Mouse (Mus musculus) right cerebral cortex, postnatal 10 days (tissue): Measurements from ENCODE around the gene B3galt4.

Experiments
- DNase-seq, 2 experiments: peaks; one replicate each; pipeline ENCODE4 v3.0.0; 2021; ENCODE audit warnings: low spot score in 2 of 2

The B3galt4 gene

DNA sequence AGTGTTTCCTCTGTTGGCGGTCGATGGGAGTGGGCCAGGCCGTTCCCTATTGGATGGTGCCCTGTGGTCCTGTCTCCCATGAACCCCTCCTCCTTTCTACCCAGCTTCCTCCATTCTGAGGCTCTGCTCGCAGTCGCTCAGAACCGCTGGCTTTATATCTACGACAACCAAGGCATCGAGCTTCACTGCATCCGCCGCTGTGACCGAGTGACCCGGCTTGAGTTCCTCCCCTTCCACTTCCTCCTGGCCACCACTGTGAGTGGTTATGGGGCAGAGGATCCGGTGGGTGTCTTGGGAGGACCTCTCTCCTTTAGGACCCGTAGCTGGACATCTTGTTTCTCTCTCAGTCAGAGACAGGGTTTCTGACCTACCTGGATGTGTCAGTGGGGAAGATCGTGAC, 7.8 kb downstream of the B3galt4 start:
- DNase-seq = no peak

GRCm38 (mm10) chr17:33941381-33941780, 9.9 kb downstream of the B3galt4 start:
- DNase-seq = no peak

- no peak for DNase-seq
Measured at GRCm38 (mm10) chr17:33940981-33941380, 10.3 kb downstream of the B3galt4 start.

DNA sequence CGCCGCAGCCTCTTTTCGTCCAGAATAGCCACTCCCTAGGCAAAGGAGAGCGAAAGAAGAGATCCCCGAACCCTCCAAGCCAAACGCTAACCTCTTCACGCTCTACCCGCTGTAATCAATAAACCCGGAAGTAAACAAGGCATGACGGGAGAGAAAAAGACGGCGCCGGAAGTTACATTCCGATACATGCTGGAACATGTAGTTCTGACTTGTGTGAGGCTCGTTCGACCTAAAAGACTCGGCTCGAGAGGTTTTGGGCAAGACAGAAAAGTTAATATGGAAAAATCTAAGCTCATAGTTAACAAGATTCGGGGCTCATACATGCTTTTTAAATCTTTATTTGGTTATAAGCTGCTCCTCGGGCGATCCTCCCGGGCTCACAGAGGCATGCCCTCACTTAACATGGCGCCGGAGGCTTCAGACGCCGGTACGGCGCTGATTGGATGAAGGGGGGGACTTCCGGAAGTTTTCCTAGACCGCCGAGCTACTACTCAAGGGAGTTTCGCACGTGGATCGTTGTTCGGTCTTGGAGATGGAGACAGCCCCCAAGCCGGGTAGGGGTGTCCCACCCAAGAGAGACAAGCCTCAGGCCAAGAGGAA, 11.0 kb downstream of the B3galt4 start, which contains the start of the genes Pfdn6 and Wdr46:
Pfdn6 (minus strand) TSS at position 138 of the 600 bp plus-strand sequence.
Wdr46 (plus strand) TSS at position 455 of the 600 bp plus-strand sequence.
- DNase-seq = peak; percentile 90 to 93

GRCm38 (mm10) chr17:33938783-33939182, 12.5 kb downstream of the B3galt4 start:
- no peak for DNase-seq

- no peak for DNase-seq
Measured at GRCm38 (mm10) chr17:33936993-33937392, 14.3 kb downstream of the B3galt4 start.

DNA sequence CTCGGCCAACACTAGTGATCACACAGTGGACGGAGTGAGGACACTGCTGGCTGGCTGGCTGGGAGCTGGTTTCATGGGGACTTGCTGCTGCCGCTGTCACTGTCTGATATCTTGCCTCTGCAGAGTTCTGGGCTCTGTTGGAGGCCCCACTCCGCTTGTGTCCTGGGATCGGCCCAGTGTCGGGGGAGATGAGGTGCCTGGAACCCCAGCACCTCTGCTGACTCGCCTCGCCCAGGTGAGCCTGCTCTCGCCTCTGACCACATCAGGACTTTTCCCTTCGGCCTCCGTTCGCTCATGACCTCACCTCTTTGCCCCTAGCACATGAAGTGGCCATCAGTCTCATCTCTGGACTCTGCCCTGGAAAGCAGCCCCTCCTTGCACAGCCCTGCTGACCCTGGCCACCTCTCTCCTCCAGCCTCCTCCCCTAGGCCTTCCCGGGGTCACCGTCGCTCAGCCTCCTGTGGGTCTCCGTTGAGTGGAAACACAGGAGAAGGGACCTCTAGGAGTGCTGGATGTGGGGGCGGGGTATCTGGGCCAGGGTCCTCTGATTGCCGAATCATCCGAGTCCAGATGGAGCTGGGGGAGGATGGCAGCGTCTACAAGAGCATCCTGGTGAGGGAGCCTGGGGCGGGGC, 15.7 kb downstream of the B3galt4 start:
- DNase-seq = no peak

- peak in 1 of 2 experiments; percentile 41 for DNase-seq
Measured at GRCm38 (mm10) chr17:33932970-33933369, 18.3 kb downstream of the B3galt4 start.

GRCm38 (mm10) chr17:33932448-33932847, 18.8 kb downstream of the B3galt4 start:
- DNase-seq = peak in 1 of 2 experiments; percentile 45

DNA sequence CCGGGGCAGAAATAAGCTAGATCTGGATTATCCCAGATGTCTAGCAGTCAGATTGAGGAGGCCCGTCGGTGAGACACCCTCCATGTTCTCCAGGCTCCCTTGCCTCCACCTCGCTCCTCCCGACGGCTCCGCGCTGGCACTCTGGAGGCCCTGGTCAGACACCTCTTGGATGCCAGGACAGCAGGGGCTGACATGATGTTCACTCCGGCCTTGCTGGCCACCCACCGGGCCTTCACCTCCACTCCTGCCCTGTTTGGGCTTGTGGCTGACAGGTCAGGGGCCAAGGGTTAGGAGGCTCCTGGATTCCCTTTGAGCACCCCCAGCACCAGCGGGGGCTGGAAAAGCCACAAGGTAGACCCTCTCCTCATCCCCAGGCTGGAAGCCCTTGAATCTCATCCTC, 19.3 kb downstream of the B3galt4 start:
- DNase-seq = peak in 1 of 2 experiments; percentile 38

DNA sequence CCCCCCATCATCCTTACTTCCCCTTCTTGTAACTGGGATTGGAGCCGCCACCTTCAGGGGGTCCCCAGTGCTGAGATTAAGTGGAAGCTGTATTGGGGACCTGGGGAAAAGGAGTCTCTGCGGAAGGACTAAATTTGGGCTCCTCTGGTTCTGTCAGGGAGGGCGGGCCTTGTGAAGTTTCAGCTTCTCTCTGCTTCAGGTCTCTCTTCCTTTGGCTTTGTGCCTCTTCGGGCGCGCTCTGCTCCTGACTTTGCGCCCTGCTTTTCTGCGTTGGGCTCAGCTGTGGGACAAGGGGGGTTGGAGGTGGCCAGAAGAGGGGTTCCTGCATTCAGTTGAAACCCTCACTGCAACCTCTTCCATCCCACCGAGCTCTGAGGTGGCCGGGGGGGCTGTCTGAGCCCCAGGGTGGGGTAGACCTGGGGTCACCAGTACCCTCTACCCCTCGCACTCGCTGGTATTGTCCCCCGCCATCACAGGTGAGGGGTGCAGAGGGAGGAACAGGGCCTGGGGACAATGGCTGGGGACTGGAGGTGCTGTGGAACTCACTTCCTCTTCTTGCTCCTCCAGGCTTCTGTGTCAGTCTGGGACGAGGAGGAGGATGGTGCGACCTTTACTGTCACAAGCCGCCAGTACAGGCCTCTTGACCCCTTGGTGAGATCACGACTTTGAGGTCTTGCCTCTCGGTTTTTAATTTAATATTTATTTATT, 20.0 kb downstream of the B3galt4 start:
- peak in 1 of 2 experiments; percentile 58 for DNase-seq

DNA sequence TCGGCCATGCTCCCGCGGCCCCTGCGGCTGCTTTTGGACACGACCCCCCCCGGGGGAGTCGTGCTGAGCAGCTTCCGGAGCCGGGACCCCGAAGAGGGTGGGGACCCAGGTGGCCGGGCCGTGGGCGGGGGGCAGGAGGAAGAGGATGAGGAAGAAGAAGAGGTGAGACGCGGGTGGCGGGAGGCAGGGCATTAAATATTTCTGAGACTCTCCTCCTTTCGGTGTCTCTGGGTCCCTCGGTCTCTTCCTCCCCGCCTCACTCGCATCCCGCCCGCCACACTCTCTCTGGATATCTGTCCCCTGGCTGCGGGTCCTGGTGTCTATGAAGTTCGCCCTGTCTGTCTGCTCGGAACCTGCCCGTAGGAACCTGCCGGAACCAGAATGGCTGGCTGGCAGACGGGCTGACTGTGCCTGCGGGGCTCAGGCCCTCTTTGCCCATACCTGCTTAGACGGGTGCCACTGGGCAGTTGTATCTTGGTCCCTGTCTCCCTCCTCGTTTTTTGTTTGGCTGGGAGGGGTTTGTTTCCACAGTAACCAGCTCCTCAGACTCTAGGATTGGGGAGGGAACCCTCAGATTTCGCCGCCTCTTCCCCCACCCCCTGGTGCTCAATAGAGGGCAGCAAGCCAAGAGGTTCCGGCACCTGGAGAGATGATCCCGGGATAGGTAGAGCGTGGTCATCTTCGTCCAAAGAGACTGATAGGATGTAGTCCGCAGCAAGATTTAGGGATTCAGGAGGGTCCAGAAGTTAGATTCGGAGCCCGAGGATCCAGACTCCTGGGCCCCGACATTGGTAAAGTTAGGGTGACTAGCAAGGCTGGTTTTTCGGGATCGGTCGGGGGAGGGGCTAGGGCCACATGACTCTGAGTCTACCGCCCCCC, 20.8 kb downstream of the B3galt4 start:
- DNase-seq = peak; percentile 78 to 79

GRCm38 (mm10) chr17:33929371-33930279, 21.7 kb downstream of the B3galt4 start, which contains the start of gene Rgl2:
TSS of gene Rgl2 (plus strand) at chr17:33929543.
- DNase-seq = peak; percentile 95 to 96

DNA sequence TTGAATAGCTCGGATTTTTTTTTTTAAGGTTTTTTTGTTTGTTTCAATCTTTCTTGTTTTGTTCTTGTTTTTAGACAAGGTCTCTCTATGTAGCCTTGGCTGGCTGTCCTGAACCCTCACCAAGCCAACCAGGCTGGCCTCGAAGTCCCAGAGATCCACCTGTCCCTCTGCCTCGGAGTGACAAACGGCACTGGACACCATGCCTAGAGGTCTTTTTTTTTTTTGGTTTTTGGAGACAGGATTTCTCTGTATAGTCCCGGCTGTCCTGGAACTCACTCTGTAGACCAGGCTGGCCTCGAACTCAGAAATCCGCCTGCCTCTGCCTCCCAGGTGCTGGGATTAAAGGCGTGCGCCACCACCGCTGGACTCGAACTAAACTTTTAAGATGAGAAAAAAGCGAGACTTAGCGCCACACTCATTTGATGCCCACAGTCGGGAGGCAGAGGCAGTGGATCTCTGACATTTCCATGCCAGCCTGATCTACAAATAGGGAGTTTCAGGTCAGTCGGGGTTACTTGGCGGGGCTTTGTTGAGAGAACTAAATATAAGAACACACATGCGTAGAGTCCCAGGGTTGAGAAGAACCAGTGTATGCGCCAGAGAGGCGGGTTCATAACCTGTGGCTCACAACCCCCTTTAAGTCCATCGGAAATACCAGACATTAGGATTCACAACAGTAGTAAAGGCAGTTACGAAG, 22.9 kb downstream of the B3galt4 start:
- DNase-seq = no peak

DNA sequence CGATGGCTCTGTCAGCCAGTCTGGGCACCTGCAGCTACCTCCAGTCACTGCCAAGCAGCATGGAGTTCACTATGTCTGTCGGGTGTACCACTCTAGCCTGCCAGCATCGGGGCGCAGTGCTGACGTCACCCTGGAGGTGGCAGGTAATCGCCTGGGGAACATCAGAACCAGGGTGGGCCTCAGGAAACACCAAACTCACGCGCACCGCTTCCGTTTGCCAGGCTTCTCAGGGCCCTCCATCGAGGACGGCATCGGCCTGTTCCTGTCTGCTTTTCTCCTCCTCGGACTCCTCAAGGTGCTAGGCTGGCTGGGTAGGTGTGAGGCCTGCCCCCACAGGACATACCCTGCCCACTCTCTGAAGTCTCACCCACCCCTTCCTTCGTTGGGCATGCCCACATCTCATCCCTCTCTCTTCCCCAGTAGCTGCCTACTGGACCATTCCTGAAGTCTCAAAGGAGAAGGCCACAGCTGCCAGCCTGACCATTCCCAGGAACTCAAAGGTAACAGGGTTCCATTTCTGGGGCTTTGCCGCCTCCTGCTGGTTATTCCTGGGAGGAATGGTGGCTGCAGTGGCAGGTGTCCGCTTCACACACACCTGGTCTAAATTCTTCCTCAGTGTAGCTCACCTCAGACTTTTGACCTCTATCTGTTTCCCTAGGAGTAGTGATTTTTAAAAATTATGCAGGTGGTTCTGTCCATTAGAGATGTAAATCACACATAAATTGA, 24.9 kb downstream of the B3galt4 start:
- DNase-seq = no peak

GRCm38 (mm10) chr17:33925406-33926116, 25.7 kb downstream of the B3galt4 start:
- no peak for DNase-seq

DNA sequence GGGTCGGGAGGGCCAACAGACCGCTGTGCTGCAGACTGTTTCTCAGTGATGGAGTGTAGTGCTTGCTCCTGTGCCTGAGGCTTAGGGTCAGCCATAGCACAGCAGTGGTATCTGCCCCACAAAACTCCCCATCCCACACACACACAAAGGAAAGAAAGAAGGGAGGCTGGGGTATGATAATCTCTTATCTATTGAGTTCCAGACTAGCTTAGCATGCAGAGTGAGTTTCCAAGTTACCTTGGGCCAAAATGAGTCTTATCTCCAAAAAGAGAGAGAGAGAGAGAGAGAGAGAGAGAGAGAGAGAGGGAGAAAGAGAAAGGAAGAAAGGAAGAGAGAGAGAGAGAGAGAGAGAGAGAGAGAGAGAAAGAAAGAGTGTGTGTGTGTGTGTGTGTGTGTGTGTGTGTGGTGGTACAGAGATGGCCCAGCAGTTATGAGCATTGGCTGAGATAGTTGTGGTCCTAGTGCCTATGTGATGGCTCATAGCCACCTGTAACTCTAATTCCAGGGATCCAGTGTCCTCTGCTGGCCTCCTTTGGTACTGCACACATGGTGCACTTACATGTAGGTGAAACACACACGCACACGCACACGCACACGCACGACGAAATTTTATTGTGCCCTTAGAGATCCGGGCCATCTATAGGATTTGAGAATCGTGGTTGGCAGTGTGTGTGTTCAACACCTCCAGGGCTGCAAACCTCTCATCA, 26.6 kb downstream of the B3galt4 start:
- no peak for DNase-seq

GRCm38 (mm10) chr17:33921361-33921760, 29.9 kb downstream of the B3galt4 start:
- DNase-seq = no peak
